Mouse (Mus musculus) midbrain, embryonic 14.5 days (tissue): ENCODE results near the gene Rnase11. TPM values are rescaled to one million over a fixed set of nuclear protein-coding genes. Genes with fewer than 3 reads are reported as not detected.
A peak's percentile ranks its signal among the peaks of the same experiment; 100 is the strongest.
"Not testable (repeated sequence)": the region's sequence is repeated elsewhere in the genome, so short reads cannot be mapped to it uniquely, and the experiment has no call there.

ENCODE experiments used
- ATAC-seq: fragments of 200-750 bp; cut with Nextera tagmentation; 2 replicates; pipeline ENCODE4 v1.8.0; 2017; ENCODE audit warnings: moderate number of reproducible peaks, moderate library complexity; ENCODE audit not compliant: low FRiP score, low TSS enrichment
- DNase-seq: peaks from one replicate; pipeline ENCODE4 v3.0.0-alpha.2; 2015
- H3K27ac ChIP-seq: fragments of 300-500 bp; sonication (generic); replicated peaks from 2 replicates; pipeline ENCODE4 v1.5.1; 2014; ENCODE audit warnings: mild to moderate bottlenecking, low read depth, low read length, moderate library complexity
- H3K27me3 ChIP-seq: fragments of 300-500 bp; sonication (generic); 2 replicates; pipeline ENCODE4 v1.6.1; 2014; ENCODE audit warnings: low read length, control low read depth, mixed read lengths; ENCODE audit not compliant: control insufficient read depth, insufficient read depth
- H3K36me3 ChIP-seq: fragments of 300-500 bp; sonication (generic); 2 replicates; pipeline ENCODE4 v1.6.1; 2014; ENCODE audit warnings: low read length, control low read depth; ENCODE audit not compliant: control insufficient read depth, insufficient read depth
- H3K4me1 ChIP-seq: fragments of 300-500 bp; sonication (generic); 2 replicates; pipeline ENCODE4 v1.6.1; 2014; ENCODE audit warnings: mild to moderate bottlenecking, antibody characterized with exemption, low read length, control low read depth; ENCODE audit not compliant: control insufficient read depth, insufficient read depth
- H3K4me2 ChIP-seq: fragments of 300-500 bp; sonication (generic); 2 replicates; pipeline ENCODE4 v1.6.1; 2014; ENCODE audit warnings: mild to moderate bottlenecking, low read length, moderate library complexity
- H3K4me3 ChIP-seq: fragments of 300-500 bp; sonication (generic); replicated peaks from 2 replicates; pipeline ENCODE4 v1.5.1; 2014; ENCODE audit warnings: low read depth, low read length
- H3K9ac ChIP-seq: fragments of 300-500 bp; sonication (generic); replicated peaks from 2 replicates; pipeline ENCODE4 v1.6.1; 2014; ENCODE audit warnings: mild to moderate bottlenecking, low read length, moderate library complexity
- H3K9me3 ChIP-seq: fragments of 300-500 bp; sonication (generic); 2 replicates; pipeline ENCODE4 v1.6.1; 2016; ENCODE audit warnings: low read length, control low read depth, mixed read lengths; ENCODE audit not compliant: control insufficient read depth
- WGBS: fragments of 180-500 bp; shearing (Covaris S2); extraction: QIAGEN DNeasy Blood & Tissue Kit; methylation state at CpG from one replicate; pipeline ENCODE4 v1.1.7; 2014; 5-methylcytosine and 5-hydroxymethylcytosine counted together
- polyA plus RNA-seq: library from polyadenylated mRNA; unstranded; fragments of >200 nt; fragmentation: Nextera tagmentation; extraction: Ambion mirVana; gene quantifications from 2 replicates; pipeline ENCODE4 v1.2.1, GENCODE M21; 2014

The Rnase11 gene
- polyA plus RNA-seq = not detected in 2 replicates

DNA sequence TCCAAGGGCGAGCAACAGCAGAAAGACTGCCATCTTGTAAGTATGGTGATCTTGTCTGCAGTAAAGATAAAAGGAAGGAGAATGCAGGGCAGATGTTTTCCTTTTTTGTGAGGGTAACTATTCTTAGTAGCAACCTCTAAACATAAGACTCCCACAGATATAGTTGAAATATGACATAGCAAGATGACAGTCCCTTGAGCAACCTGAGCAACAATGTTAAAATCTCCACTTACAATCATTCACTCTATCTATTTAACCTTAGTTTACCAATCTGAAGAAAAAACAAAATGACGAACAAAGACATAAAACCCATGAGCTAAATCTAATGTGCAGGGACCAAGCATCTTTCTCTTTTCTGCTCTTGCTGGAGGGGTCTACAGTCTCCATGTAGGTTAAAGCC is at the start of gene Rnase11:
Rnase11 (minus strand) TSS at position 101 of the 400 bp plus-strand sequence.
- no peaks in the 10 kb centered on the region for H3K4me1 ChIP-seq
- 91% methylated on average over 2 of the region's 2 CpGs for WGBS
- DNase-seq (no peak), ATAC-seq (no peak)
- no peaks in the 10 kb centered on the region for H3K36me3 ChIP-seq
- no peak within 1 kb of the TSS for H3K4me2 ChIP-seq
- no peak within 1 kb of the TSS for H3K4me3 ChIP-seq
- no peak within 1 kb of the TSS for H3K27ac ChIP-seq
- H3K9ac ChIP-seq = no peak within 1 kb of the TSS
- no peaks in the 10 kb centered on the region for H3K9me3 ChIP-seq
- H3K27me3 ChIP-seq = no peaks in the 10 kb centered on the region

DNA sequence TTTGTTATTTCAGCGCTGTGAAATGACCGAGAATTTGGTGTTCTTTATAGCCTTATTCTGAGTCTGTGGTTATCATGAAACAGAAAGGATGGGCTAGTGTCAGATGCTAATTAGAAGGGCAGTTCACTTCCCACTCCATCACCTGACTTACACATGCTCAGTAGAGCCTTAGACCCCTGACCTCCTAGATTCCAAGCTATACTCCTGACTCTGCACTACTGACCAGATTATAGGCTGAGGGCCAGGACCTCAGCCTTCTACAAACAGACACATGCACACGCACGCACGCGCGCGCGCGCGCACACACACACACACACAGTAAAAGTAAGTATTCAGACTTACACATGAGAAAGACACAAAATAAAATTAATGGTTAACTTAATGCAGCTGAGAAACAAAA is 49.0 kb upstream of the Rnase11 start:
- WGBS = 95% methylated on average over 11 of the region's 11 CpGs
- ATAC-seq (no peak), DNase-seq (no peak)
- no peak overlapping the region for H3K9ac ChIP-seq
- H3K27ac ChIP-seq = no peak overlapping the region
- H3K4me3 ChIP-seq = no peak overlapping the region
- no peaks in the 10 kb centered on the region for H3K9me3 ChIP-seq
- no peaks in the 10 kb centered on the region for H3K4me1 ChIP-seq
- no peaks in the 10 kb centered on the region for H3K27me3 ChIP-seq
- H3K4me2 ChIP-seq = no peak overlapping the region
- H3K36me3 ChIP-seq = no peaks in the 10 kb centered on the region

GRCm38 (mm10) chr14:51098300-51098699 is 48.3 kb upstream of the Rnase11 start:
- not testable (repeated sequence) for H3K27ac ChIP-seq, H3K4me3 ChIP-seq, H3K9me3 ChIP-seq, H3K9ac ChIP-seq, H3K27me3 ChIP-seq, ATAC-seq, H3K36me3 ChIP-seq, H3K4me1 ChIP-seq, H3K4me2 ChIP-seq
- 26% methylated on average over 1 of the region's 1 CpGs for WGBS
- peak; percentile 67 for DNase-seq

DNA sequence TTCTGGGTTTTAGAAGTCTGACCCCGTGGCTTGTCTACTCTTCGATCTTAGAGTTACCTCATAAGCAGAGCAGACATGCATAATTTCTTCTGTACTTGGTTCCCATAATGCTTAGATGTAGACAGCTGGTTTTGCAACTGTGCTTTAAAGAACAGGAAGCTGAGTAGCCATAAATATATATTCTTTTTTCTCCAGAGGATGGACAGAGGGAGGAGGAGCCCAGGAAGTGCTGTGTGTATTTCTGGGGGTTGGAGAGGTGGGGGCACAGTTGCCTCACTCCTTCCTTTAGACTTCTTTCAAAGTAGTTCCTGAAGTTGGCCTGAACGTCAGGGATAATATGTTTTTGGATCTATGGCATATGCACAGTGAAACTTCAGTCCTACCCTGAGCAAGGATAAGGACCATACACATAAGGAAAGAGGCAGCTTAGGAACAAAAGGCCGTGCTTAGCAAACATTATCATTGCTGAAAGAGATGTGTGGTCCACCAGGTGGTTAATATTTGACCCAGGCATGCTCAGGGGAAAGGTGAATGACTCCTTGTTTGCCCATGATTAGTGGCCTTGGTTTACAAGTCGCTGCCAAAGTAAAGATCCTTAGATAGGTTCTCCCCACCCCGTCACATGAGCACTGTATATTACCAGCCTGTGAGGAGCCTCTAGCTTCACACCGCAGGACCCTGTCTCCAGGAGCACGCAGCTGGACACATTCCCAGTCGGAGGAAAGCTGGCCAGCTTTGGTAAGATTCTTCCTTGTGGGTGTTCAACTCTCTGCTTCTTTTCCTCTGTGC is 46.0 kb upstream of the Rnase11 start:
- ATAC-seq = no peak
- 76% methylated on average over 9 of the region's 9 CpGs for WGBS

DNA sequence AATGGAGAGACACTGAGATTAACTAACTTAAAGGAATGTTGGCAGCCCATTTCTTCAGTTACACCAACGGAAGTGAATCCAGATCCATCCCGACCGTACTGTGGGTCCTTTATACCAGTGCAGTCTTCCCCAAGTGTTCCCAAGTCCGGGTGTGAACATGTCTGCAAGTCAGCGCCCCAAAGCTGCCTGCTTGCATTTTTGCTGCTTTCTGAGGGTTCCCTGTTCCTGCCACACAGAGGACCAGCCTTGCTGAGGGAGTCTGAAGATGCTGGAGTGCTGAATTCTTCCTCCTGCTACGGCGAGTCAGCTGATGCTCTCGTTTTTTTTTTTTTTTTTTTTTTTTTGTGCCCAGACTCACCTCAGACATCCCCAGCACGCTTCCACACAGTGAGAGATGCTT is 45.0 kb upstream of the Rnase11 start:
- H3K4me3 ChIP-seq = no peak overlapping the region
- H3K27ac ChIP-seq = no peak overlapping the region
- H3K9ac ChIP-seq = no peak overlapping the region
- no peaks in the 10 kb centered on the region for H3K36me3 ChIP-seq
- no peaks in the 10 kb centered on the region for H3K9me3 ChIP-seq
- DNase-seq (no peak), ATAC-seq (no peak)
- no peaks in the 10 kb centered on the region for H3K27me3 ChIP-seq
- 76% methylated on average over 9 of the region's 9 CpGs for WGBS
- H3K4me2 ChIP-seq = no peak overlapping the region
- H3K4me1 ChIP-seq = no peaks in the 10 kb centered on the region

More for the DNA sequence above, 46.0 kb upstream of the Rnase11 start:
- no peak overlapping the region for H3K9ac ChIP-seq
- H3K36me3 ChIP-seq = no peaks in the 10 kb centered on the region
- no peak overlapping the region for H3K4me2 ChIP-seq
- no peak for DNase-seq
- no peak overlapping the region for H3K4me3 ChIP-seq
- no peaks in the 10 kb centered on the region for H3K27me3 ChIP-seq
- no peaks in the 10 kb centered on the region for H3K9me3 ChIP-seq
- H3K27ac ChIP-seq = no peak overlapping the region
- no peaks in the 10 kb centered on the region for H3K4me1 ChIP-seq

- H3K9ac ChIP-seq = no peak overlapping the region
- no peaks in the 10 kb centered on the region for H3K9me3 ChIP-seq
- no peak overlapping the region for H3K27ac ChIP-seq
- H3K36me3 ChIP-seq = no peaks in the 10 kb centered on the region
- no peaks in the 10 kb centered on the region for H3K4me1 ChIP-seq
- DNase-seq (no peak), ATAC-seq (no peak)
- H3K27me3 ChIP-seq = no peaks in the 10 kb centered on the region
- 88% methylated on average over 5 of the region's 5 CpGs for WGBS
- H3K4me2 ChIP-seq = no peak overlapping the region
- no peak overlapping the region for H3K4me3 ChIP-seq
Observed at GRCm38 (mm10) chr14:51094096-51094875, 44.3 kb upstream of the Rnase11 start.

DNA sequence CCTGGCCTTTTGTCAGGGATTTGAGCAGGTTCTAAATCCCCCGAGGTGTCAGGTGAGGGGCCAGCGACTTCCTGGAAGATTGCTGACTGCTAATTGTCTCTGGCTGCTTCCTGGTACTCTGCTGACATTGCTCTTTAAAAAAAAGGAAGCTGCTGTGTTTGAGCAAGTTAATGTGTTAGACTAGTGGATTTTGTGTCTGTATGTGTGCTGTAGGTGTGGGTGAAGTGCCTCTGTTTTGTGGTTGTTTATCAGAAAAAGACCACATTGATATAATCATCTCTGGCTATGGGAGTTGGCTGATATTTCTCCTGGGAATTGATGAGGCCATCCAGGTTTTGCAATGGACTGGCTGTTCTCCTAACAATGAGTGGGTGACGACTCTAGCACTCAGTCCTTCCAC is 43.5 kb upstream of the Rnase11 start:
- DNase-seq = peak; percentile 3
- no peak overlapping the region for H3K4me3 ChIP-seq
- H3K27ac ChIP-seq = no peak overlapping the region
- WGBS = 43% methylated on average over 3 of the region's 3 CpGs
- no peak overlapping the region for H3K9ac ChIP-seq
- ATAC-seq = no peak
- H3K36me3 ChIP-seq = no peaks in the 10 kb centered on the region
- H3K27me3 ChIP-seq = no peaks in the 10 kb centered on the region
- no peaks in the 10 kb centered on the region for H3K4me1 ChIP-seq
- no peaks in the 10 kb centered on the region for H3K9me3 ChIP-seq
- H3K4me2 ChIP-seq = no peak overlapping the region

GRCm38 (mm10) chr14:51092073-51092620 is 42.2 kb upstream of the Rnase11 start:
- WGBS = 56% methylated on average over 8 of the region's 8 CpGs
- Histone ChIP-seq H3K27ac (no peak overlapping the region), H3K36me3 (no peaks in the 10 kb centered on the region), H3K27me3 (no peaks in the 10 kb centered on the region), H3K4me2 (peak overlapping the region; percentile 76), H3K9ac (no peak overlapping the region), H3K4me3 (peak overlapping the region; percentile 67; the same call in 1 of the 2 replicates), H3K9me3 (no peaks in the 10 kb centered on the region), H3K4me1 (no peaks in the 10 kb centered on the region)
- ATAC-seq = no peak
- no peak for DNase-seq
